Mouse (Mus musculus) cortical plate, adult 2 months (tissue): ENCODE results near the gene 1700010B08Rik.

Experiments used
- CTCF ChIP-seq: fragments of 200-500 bp; IDR thresholded peaks from 2 replicates; pipeline ENCODE4 v1.5.1; 2011; ENCODE audit warnings: mild to moderate bottlenecking, control low read depth, low read length; ENCODE audit not compliant: insufficient read depth; ENCODE audit errors: extremely low read depth
- POLR2A ChIP-seq: fragments of 200-500 bp; IDR thresholded peaks from 2 replicates; pipeline ENCODE4 v1.6.1; 2011; ENCODE audit warnings: mild to moderate bottlenecking, low read length, control low read depth; ENCODE audit not compliant: insufficient read depth; ENCODE audit errors: extremely low read depth

- TF ChIP-seq POLR2A: no peak
- TF ChIP-seq CTCF: no peak
These were observed 26.5 kb upstream of the 1700010B08Rik start for GRCm38 (mm10) chr2:173692693-173693092.
